Mouse (Mus musculus): ENCODE results near the gene Pgpep1.

GRCm38 (mm10) chr8:70682692-70683091 is 22.5 kb upstream of the Pgpep1 start:
- TF ChIP-seq ZC3H11A (IDR thresholded peaks at IDR 0.05; ENCODE audit: borderline replicate concordance, low read depth, low read length) = no peak
- no peak for TF ChIP-seq CHD2 (IDR thresholded peaks at IDR 0.05; ENCODE audit: low read depth, low read length)
- TF ChIP-seq ZNF384 (IDR thresholded peaks at IDR 0.05; ENCODE audit: low read depth, low read length) = no peak
- TF ChIP-seq HCFC1 (IDR thresholded peaks at IDR 0.05; ENCODE audit: borderline replicate concordance, insufficient read depth, low read length) = no peak

Measured in ES-E14 (cell line).